Mouse (Mus musculus) sigmoid colon, adult 10 weeks (tissue): ENCODE data around the gene Hist3h2ba. TPM values are rescaled to one million over a fixed set of nuclear protein-coding genes. Genes with fewer than 3 reads are reported as not detected.

Experiments
- polyA plus RNA-seq: library from polyadenylated mRNA; stranded (reverse); fragments of 350-450 nt; fragmentation: Illumina TruSeq; extraction: RNeasy Lipid Tissue Mini Kit (QIAGEN cat#74804); gene quantifications from one replicate; pipeline ENCODE4 v1.2.3, GENCODE M21; 2014; ENCODE audit warnings: low read depth, low replicate concordance

Hist3h2ba gene
- polyA plus RNA-seq: not detected

GRCm38 (mm10) chr11:58948542-58949479, at the start of gene Hist3h2ba:
Gene Hist3h2ba, plus strand, starts transcription at chr11:58948920.

GRCm38 (mm10) chr11:58903511-58904409, 45.0 kb upstream of the Hist3h2ba start, which contains the start of gene Zfp39:
Gene Zfp39, minus strand, starts transcription at chr11:58904225.

GRCm38 (mm10) chr11:58917745-58918366, 30.9 kb upstream of the Hist3h2ba start, which contains the start of gene Btnl10:
Gene Btnl10, plus strand, starts transcription at chr11:58917908.

GRCm38 (mm10) chr11:58938322-58939087, 10.2 kb upstream of the Hist3h2ba start, which contains the start of gene Rnf187:
Gene Rnf187, minus strand, starts transcription at chr11:58938916.

GRCm38 (mm10) chr11:58954420-58955142, 5.9 kb downstream of the Hist3h2ba start, which contains the start of the genes Hist3h2a and Trim17:
Gene Hist3h2a, plus strand, starts transcription at chr11:58954685.
Gene Trim17, plus strand, starts transcription at chr11:58954685.

GRCm38 (mm10) chr11:58978027-58978705, 29.4 kb downstream of the Hist3h2ba start, which contains the start of gene Trim11:
Gene Trim11, plus strand, starts transcription at chr11:58978093.

Other genes starting within 250 kb of the Hist3h2ba start
- not detected for gene Olfr319, start 249.8 kb upstream of the Hist3h2ba start, polyA plus RNA-seq
- gene Olfr318, start 224.9 kb upstream of the Hist3h2ba start, polyA plus RNA-seq: not detected
- gene Olfr317, start 209.7 kb upstream of the Hist3h2ba start, polyA plus RNA-seq: not detected
- gene Olfr316, start 196.2 kb upstream of the Hist3h2ba start, polyA plus RNA-seq: not detected
- not detected for gene Olfr315, start 175.7 kb upstream of the Hist3h2ba start, polyA plus RNA-seq
- gene Olfr314, start 166.0 kb upstream of the Hist3h2ba start, polyA plus RNA-seq: not detected
- not detected for gene Fam183b, start 147.0 kb upstream of the Hist3h2ba start, polyA plus RNA-seq
- gene Olfr313, start 133.9 kb upstream of the Hist3h2ba start, polyA plus RNA-seq: not detected
- not detected for gene Olfr312, start 119.7 kb upstream of the Hist3h2ba start, polyA plus RNA-seq
- gene Olfr311, start 109.7 kb upstream of the Hist3h2ba start, polyA plus RNA-seq: not detected
- gene Gm12258, start 101.8 kb upstream of the Hist3h2ba start, polyA plus RNA-seq: 12.9 TPM
- gene 2810021J22Rik, start 81.7 kb upstream of the Hist3h2ba start, polyA plus RNA-seq: 8.3 TPM
- 3.9 TPM for gene Zfp39, start 44.7 kb upstream of the Hist3h2ba start, polyA plus RNA-seq
- not detected for gene Btnl10, start 31.0 kb upstream of the Hist3h2ba start, polyA plus RNA-seq
- gene Rnf187, start 10.0 kb upstream of the Hist3h2ba start, polyA plus RNA-seq: 6.2 TPM
- 18.4 TPM for gene Hist3h2a, start 5.8 kb downstream of the Hist3h2ba start, polyA plus RNA-seq
- gene Trim17, start 5.8 kb downstream of the Hist3h2ba start, polyA plus RNA-seq: 0.41 TPM
- 2.8 TPM for gene Trim11, start 29.2 kb downstream of the Hist3h2ba start, polyA plus RNA-seq
- gene Obscn, start 187.5 kb downstream of the Hist3h2ba start, polyA plus RNA-seq: not detected
- 0.76 TPM for gene Iba57, start 214.8 kb downstream of the Hist3h2ba start, polyA plus RNA-seq
- gene Gjc2, start 234.3 kb downstream of the Hist3h2ba start, polyA plus RNA-seq: not detected
- 5.0 TPM for gene Guk1, start 243.3 kb downstream of the Hist3h2ba start, polyA plus RNA-seq